Mouse (Mus musculus) neutrophil, adult 59 days (primary cell): ENCODE data around the gene Ceacam3. TPM values are rescaled to one million over a fixed set of nuclear protein-coding genes. Genes with fewer than 3 reads are reported as not detected.

ENCODE experiments used
- total RNA-seq, 2 experiments: library from RNA; stranded (reverse); gene quantifications; 1 replicate in 1 of 2; 2 replicates in 1 of 2; pipeline ENCODE4 v1.2.4; 2023

Gene Ceacam3
- not detected for total RNA-seq

GRCm38 (mm10) chr7:17149931-17150330 lies at the start of gene Ceacam3:
Gene Ceacam3 (plus strand): TSS chr7:17150282.

GRCm38 (mm10) chr7:17203177-17203576 lies 53.1 kb downstream of the Ceacam3 start, which contains the start of gene Psg29:
Gene Psg29 (plus strand): TSS chr7:17203477.

Other genes starting within 250 kb of the Ceacam3 start
- 10 to 100 TPM; 29.5 to 31.3 TPM for gene Ptgir, start 243.8 kb upstream of the Ceacam3 start, total RNA-seq
- gene Calm3, start 226.2 kb upstream of the Ceacam3 start, total RNA-seq = 100 to 1,000 TPM; 202 to 213 TPM
- not detected for gene Pnmal2, start 205.6 kb upstream of the Ceacam3 start, total RNA-seq
- not detected for gene Pnmal1, start 190.6 kb upstream of the Ceacam3 start, total RNA-seq
- gene Gm42372, start 167.2 kb upstream of the Ceacam3 start, total RNA-seq = under 1 TPM in 1 of 2 experiments, not detected in 1; 0.07 TPM
- gene Ccdc8, start 157.6 kb upstream of the Ceacam3 start, total RNA-seq = under 1 TPM; 0.20 to 0.29 TPM
- 10 to 100 TPM; 34.7 to 45.5 TPM for gene Ppp5c, start 122.4 kb upstream of the Ceacam3 start, total RNA-seq
- gene Hif3a, start 87.9 kb upstream of the Ceacam3 start, total RNA-seq = under 1 TPM; 0.22 to 0.76 TPM
- under 1 TPM in 1 of 2 experiments, not detected in 1; 0.07 TPM for gene Psg16, start 76.2 kb upstream of the Ceacam3 start, total RNA-seq
- gene Psg29, start 53.2 kb downstream of the Ceacam3 start, total RNA-seq = not detected